Mouse (Mus musculus): ENCODE results near the gene Pias3. TPM values are rescaled to one million over a fixed set of nuclear protein-coding genes. Genes with fewer than 3 reads are reported as not detected.
"Not testable (repeated sequence)": the region's sequence is repeated elsewhere in the genome, so short reads cannot be mapped to it uniquely, and the experiment has no call there.

Gene Pias3
- polyA plus RNA-seq, 1 experiment from 2014 or later, result 74.1 TPM

DNA sequence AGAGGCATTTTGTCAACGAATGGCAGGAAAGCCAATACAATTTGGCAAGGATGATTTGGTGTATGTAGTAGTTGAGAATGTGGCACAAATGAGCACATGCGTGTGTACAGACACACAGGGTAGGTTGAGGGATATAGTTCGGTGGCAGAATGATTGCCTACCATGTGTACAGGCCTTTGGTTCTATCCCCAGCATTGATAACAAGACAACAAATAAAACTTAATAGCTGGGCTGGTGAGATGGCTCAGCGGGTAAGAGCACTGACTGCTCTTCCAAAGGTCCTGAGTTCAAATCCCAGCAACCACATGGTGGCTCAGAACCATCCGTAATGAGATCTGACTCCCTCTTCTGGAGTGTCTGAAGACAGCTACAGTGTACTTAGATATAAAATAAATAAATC is 10.1 kb upstream of the Pias3 start:
- H3K4me2 ChIP-seq (replicated peaks); H3K27ac ChIP-seq (replicated peaks); ATAC-seq (ENCODE audit: insufficient number of reproducible peaks, low FRiP score, low TSS enrichment, low read depth); H3K9ac ChIP-seq; H3K9me3 ChIP-seq (replicated peaks); H3K36me3 ChIP-seq; H3K4me3 ChIP-seq (replicated peaks): not testable (repeated sequence)
- 90% methylated on average over 5 of the region's 5 CpGs for WGBS
- Histone ChIP-seq H3K4me1 (peaks cover 14% of the 10 kb centered on the region), H3K27me3 (peaks cover 11% of the 10 kb centered on the region)

DNA sequence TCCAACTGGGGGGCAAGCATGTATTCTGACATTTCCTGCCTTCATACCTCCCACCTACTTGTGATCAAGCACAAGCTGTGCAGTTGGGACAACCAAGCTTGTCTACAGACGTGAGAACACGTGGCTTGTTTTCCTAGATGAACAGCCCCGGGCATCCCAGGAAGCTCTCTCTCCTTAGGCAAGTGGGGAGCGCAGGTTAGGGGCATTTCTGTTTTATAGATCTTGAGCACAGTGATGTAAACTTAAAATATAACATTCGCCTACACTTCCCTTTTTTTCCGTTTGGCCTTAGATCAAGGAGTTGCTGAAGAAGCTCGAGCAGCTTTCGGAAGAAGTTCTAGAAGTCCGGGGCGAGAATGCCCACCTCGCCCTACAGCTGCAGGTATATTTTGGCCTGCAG is 7.3 kb upstream of the Pias3 start:
- Histone ChIP-seq H3K27me3 (peaks cover 6% of the 10 kb centered on the region), H3K4me3 (replicated peaks) (no peak overlapping the region), H3K27ac (replicated peaks) (no peak overlapping the region), H3K4me1 (peaks cover 15% of the 10 kb centered on the region), H3K4me2 (replicated peaks) (no peak overlapping the region), H3K36me3 (no peaks in the 10 kb centered on the region), H3K9ac (no peak overlapping the region), H3K9me3 (replicated peaks) (no peaks in the 10 kb centered on the region)
- 75% methylated on average over 11 of the region's 11 CpGs for WGBS
- ATAC-seq (ENCODE audit: insufficient number of reproducible peaks, low FRiP score, low TSS enrichment, low read depth), result no peak

DNA sequence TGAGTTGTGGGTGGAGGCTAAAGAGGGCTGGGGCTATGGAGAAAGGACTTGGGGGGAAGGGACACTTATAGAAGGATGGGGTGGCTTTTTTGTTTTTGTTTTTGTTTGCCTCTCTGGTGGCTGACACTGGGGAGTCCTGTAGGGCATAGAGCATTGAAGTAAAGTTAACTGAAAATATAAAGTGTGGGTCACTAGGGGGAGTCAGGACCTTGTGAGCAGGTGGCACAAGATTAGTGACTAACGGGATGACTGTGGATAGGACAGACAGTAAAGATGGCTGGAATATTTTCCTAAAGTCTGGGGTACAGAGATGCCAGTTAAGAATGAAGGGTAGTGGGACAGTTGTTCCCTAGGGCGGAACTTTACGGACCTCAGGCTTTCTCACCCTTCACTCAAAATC is 5.9 kb upstream of the Pias3 start:
- no peak overlapping the region for H3K4me2 ChIP-seq (replicated peaks)
- H3K9ac ChIP-seq, result no peak overlapping the region
- H3K27me3 ChIP-seq, result no peaks in the 10 kb centered on the region
- WGBS, result 60% methylated on average over 3 of the region's 3 CpGs
- H3K27ac ChIP-seq (replicated peaks), result no peak overlapping the region
- no peaks in the 10 kb centered on the region for H3K36me3 ChIP-seq
- no peak overlapping the region for H3K4me3 ChIP-seq (replicated peaks)
- no peaks in the 10 kb centered on the region for H3K9me3 ChIP-seq (replicated peaks)
- H3K4me1 ChIP-seq, result 0 out of 2 replicates have a peak, but pooled peaks cover 3% of the 10 kb centered on the region
- ATAC-seq (ENCODE audit: insufficient number of reproducible peaks, low FRiP score, low TSS enrichment, low read depth), result no peak

DNA sequence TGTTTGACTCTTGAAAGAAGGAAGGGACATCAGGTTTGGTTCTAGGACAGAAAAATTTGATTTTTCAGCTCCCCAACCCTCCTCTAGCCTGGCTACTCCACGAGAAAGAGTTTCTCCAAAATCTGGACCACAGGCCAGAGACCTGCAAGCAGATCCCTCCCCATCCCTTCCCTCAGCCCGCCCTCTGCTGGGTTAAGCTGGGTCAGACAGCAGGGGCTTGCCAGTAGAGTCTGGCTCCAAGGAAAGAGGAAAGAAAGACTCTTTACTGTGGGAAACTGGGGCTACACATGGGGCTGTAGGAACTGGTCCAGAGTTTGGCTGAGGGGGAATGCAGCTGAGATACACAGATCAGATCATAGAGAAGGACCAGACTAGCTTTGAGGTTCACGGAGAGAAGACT is 3.7 kb upstream of the Pias3 start:
- 15% methylated on average over 3 of the region's 3 CpGs for WGBS
- Histone ChIP-seq H3K9ac (no peak overlapping the region), H3K36me3 (no peaks in the 10 kb centered on the region), H3K27me3 (no peaks in the 10 kb centered on the region), H3K4me2 (replicated peaks) (no peak overlapping the region), H3K9me3 (replicated peaks) (no peaks in the 10 kb centered on the region), H3K27ac (replicated peaks) (no peak overlapping the region), H3K4me1 (peaks cover 10% of the 10 kb centered on the region), H3K4me3 (replicated peaks) (no peak overlapping the region)
- no peak for ATAC-seq (ENCODE audit: insufficient number of reproducible peaks, low FRiP score, low TSS enrichment, low read depth)

DNA sequence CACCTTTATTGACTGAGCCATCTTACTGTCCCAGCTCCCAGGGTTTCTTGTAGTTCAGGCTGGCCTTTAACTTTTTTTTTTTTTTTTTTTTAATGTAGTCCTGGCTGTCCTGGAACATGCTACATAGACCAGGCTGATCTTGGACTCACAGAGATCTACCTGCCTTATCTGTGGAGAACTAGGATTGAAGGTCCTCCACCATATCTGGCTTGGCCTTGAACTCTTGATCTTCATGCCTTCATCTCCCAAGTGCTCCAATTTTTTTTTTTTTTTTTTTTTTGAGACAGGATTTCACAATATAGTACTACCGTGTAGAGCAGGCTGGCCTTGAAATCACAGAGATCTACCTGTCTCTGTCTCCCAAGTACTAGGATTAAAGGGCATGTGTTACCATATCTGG is 2.6 kb upstream of the Pias3 start:
- H3K9me3 ChIP-seq (replicated peaks), result no peaks in the 10 kb centered on the region
- no peak overlapping the region for H3K27ac ChIP-seq (replicated peaks)
- no peak overlapping the region for H3K4me3 ChIP-seq (replicated peaks)
- WGBS, result 65% methylated on average over 1 of the region's 1 CpGs
- no peak overlapping the region for H3K9ac ChIP-seq
- H3K36me3 ChIP-seq, result no peaks in the 10 kb centered on the region
- ATAC-seq (ENCODE audit: insufficient number of reproducible peaks, low FRiP score, low TSS enrichment, low read depth), result no peak
- peaks cover 21% of the 10 kb centered on the region for H3K4me1 ChIP-seq
- H3K4me2 ChIP-seq (replicated peaks), result no peak overlapping the region
- no peaks in the 10 kb centered on the region for H3K27me3 ChIP-seq

DNA sequence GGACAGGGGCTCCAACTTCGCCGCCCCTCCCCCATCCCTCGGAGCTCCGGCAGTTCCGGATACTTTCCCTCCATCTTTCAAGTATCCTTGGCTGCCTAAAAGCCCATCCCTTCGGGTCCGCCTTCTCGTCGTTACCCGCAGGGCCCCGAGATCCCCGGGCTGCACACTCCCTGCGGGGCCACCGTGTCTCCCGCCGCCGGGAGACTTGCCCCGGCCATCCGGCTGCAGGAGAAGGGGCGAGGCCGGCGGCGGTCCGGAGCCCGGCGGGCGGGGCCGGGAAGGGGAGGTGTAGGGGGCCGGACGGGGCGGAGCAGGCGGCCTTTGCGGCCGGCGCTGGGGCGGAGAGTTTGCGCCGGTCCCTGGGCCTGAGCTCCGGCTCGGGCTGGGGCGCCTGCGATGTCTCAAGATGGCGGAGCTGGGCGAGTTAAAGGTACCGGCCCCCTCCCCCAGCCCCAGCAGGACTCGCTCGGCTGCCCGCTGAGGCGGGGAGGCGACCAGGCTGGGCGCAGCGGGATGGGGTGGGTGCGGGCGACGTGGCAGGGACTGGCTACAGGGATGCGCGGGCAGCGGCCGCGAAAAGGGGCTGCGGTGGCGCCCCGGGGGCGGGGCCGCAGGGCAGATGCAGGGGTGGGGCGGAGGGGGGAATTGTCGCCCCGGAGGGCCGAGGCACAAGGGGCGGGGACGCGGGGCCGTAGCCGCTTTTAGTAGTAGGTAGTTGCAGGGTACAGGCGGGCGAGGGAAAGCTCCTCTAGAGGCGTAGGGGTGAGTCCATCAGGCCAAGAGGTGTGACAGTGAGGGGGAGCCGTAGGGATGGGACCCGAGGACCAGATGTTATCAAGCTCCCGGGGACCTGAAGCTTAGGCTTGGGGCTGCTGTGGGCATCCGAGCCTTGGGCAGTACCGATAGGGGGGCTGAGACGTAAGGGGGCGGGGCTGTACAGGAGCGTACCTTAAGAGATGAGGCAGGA is 865 bp downstream of the Pias3 start:
- peak overlapping the region; percentile 91 for H3K27ac ChIP-seq (replicated peaks)
- H3K9ac ChIP-seq, result peak overlapping the region; percentile 86
- H3K36me3 ChIP-seq, result peaks cover 27% of the 10 kb centered on the region
- H3K9me3 ChIP-seq (replicated peaks), result no peaks in the 10 kb centered on the region
- peak; percentile 96 for ATAC-seq (ENCODE audit: insufficient number of reproducible peaks, low FRiP score, low TSS enrichment, low read depth)
- no peaks in the 10 kb centered on the region for H3K27me3 ChIP-seq
- peaks cover 30% of the 10 kb centered on the region for H3K4me1 ChIP-seq
- H3K4me2 ChIP-seq (replicated peaks), result peak overlapping the region; percentile 84
- H3K4me3 ChIP-seq (replicated peaks), result peak overlapping the region; percentile 91
- under 1% methylated on average over 79 of the region's 85 CpGs for WGBS

DNA sequence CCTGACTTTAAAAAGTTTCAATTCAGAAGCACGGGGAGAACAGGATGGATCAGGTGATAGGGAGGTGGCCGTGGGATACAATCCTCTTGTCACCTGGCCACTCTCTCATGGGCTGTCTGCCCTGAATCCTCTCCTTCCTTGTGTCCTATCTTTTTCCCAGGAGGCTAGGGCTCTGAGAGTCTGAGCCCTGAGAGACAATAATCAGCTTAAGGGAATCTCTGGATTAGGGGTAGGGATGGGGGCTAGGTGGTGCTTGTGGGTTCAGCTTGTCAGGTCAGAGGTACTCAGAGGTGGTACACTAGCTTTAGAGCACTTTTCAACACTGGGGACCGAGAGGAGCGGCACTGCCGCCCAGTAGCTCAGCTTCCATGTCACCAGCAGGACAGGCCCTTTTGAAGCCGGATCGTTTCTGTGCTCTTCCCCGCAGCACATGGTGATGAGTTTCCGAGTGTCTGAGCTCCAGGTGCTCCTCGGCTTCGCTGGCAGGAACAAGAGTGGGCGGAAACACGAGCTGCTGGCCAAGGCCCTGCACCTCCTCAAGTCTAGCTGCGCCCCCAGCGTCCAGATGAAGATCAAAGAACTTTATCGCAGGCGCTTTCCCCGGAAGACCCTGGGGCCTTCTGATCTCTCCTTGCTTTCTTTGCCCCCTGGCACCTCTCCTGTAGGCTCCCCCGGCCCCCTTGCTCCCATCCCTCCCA is 3.0 kb downstream of the Pias3 start:
- H3K27me3 ChIP-seq, result no peaks in the 10 kb centered on the region
- no peak overlapping the region for H3K4me2 ChIP-seq (replicated peaks)
- no peak overlapping the region for H3K9ac ChIP-seq
- H3K4me3 ChIP-seq (replicated peaks), result no peak overlapping the region
- 44% methylated on average over 19 of the region's 19 CpGs for WGBS
- peaks cover 45% of the 10 kb centered on the region for H3K36me3 ChIP-seq
- H3K27ac ChIP-seq (replicated peaks), result no peak overlapping the region
- no peaks in the 10 kb centered on the region for H3K9me3 ChIP-seq (replicated peaks)
- H3K4me1 ChIP-seq, result peaks cover 27% of the 10 kb centered on the region
- ATAC-seq (ENCODE audit: insufficient number of reproducible peaks, low FRiP score, low TSS enrichment, low read depth), result no peak

DNA sequence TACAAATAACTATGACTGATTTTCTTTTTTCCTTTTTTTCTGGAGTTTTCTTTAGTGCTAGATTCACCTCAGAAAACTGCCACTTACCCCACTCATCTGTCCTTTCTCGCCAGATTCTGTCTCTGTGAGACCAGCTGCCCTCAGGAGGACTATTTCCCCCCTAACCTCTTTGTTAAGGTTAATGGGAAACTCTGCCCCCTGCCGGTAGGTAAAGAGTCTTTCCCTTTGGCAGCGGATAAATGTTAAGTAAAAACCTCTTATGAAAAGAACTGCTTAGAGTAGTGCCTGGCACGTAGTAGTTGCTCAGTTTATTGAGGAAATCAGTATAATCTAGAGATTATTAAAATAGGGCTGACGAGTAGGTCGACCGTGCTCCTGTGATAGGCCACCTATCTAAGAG is 4.2 kb downstream of the Pias3 start:
- Histone ChIP-seq H3K27ac (replicated peaks) (no peak overlapping the region), H3K4me3 (replicated peaks) (no peak overlapping the region), H3K27me3 (no peaks in the 10 kb centered on the region), H3K9ac (no peak overlapping the region), H3K4me2 (replicated peaks) (no peak overlapping the region), H3K4me1 (peaks cover 27% of the 10 kb centered on the region), H3K36me3 (peaks cover 57% of the 10 kb centered on the region), H3K9me3 (replicated peaks) (no peaks in the 10 kb centered on the region)
- no peak for ATAC-seq (ENCODE audit: insufficient number of reproducible peaks, low FRiP score, low TSS enrichment, low read depth)
- 56% methylated on average over 7 of the region's 7 CpGs for WGBS

DNA sequence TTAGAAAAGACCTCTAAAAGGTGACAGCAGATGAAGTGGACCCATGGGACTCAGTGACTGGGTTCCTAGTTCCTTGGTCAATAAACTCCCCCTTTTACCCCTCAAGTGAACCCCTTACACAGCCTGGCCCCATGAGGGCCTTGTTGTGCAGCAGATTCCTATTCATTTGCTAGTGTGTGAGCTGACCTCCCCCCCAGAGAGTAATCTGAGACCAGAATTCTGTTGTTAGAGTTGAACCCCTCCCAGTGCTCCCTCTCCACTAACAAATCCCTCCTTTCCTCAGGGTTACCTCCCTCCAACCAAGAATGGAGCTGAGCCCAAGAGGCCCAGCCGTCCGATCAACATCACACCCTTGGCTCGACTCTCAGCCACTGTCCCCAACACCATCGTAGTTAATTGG is 4.8 kb downstream of the Pias3 start:
- Histone ChIP-seq H3K4me2 (replicated peaks) (no peak overlapping the region), H3K27ac (replicated peaks) (no peak overlapping the region), H3K9me3 (replicated peaks) (no peaks in the 10 kb centered on the region), H3K4me1 (peaks cover 22% of the 10 kb centered on the region), H3K4me3 (replicated peaks) (no peak overlapping the region), H3K9ac (no peak overlapping the region), H3K27me3 (no peaks in the 10 kb centered on the region), H3K36me3 (peaks cover 62% of the 10 kb centered on the region)
- ATAC-seq (ENCODE audit: insufficient number of reproducible peaks, low FRiP score, low TSS enrichment, low read depth), result no peak
- 83% methylated on average over 4 of the region's 4 CpGs for WGBS

DNA sequence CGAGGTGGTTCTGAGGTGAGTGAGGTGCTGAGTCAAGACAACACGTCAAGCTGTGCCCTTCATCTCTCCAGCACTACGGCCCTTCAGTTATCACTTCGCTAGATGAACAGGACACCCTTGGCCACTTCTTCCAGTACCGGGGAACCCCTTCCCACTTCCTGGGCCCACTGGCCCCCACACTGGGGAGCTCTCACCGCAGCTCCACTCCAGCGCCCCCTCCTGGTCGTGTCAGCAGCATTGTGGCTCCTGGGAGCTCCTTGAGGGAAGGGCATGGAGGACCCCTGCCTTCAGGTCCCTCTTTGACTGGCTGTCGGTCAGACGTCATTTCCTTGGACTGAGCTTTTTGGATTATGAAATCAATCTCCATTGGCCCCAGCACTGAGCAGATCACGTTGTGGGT is 8.6 kb downstream of the Pias3 start:
- Histone ChIP-seq H3K4me1 (peaks cover 15% of the 10 kb centered on the region), H3K36me3 (peaks cover 58% of the 10 kb centered on the region), H3K4me3 (replicated peaks) (no peak overlapping the region), H3K27ac (replicated peaks) (no peak overlapping the region), H3K9ac (no peak overlapping the region), H3K4me2 (replicated peaks) (no peak overlapping the region), H3K9me3 (replicated peaks) (no peaks in the 10 kb centered on the region), H3K27me3 (no peaks in the 10 kb centered on the region)
- 65% methylated on average over 11 of the region's 11 CpGs for WGBS
- no peak for ATAC-seq (ENCODE audit: insufficient number of reproducible peaks, low FRiP score, low TSS enrichment, low read depth)

DNA sequence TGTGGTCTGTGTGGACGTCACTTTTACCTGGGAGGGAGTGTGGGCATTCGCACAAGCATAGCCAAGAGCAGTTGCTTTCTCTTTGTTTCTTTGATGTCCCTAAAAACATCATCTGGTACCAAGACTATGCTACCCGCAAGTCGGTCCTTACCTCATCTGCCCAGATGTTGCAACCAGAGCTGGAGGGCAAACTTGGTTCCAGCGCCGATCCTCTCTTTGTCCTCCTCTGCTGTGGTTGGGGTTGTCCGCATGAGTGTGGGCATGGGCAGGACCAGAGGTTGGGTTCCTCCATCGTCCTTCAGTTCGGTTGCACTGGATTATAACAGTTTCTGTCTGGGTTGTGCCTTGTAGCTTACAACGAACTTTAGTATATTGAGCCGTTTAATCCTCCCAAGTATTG is 10.0 kb downstream of the Pias3 start:
- 90% methylated on average over 11 of the region's 11 CpGs for WGBS
- peaks cover 57% of the 10 kb centered on the region for H3K36me3 ChIP-seq

More for the DNA sequence above, 10.0 kb downstream of the Pias3 start:
- H3K4me3 ChIP-seq (replicated peaks), result no peak overlapping the region
- peaks cover 15% of the 10 kb centered on the region for H3K4me1 ChIP-seq
- no peak overlapping the region for H3K27ac ChIP-seq (replicated peaks)
- no peak for ATAC-seq (ENCODE audit: insufficient number of reproducible peaks, low FRiP score, low TSS enrichment, low read depth)
- no peaks in the 10 kb centered on the region for H3K27me3 ChIP-seq
- H3K9me3 ChIP-seq (replicated peaks), result no peaks in the 10 kb centered on the region
- no peak overlapping the region for H3K4me2 ChIP-seq (replicated peaks)
- H3K9ac ChIP-seq, result no peak overlapping the region

Data from embryonic facial prominence, embryonic 15.5 days (tissue).